Mouse (Mus musculus): ENCODE measurements around the gene Gdi1. TPM values are rescaled to one million over a fixed set of nuclear protein-coding genes. Genes with fewer than 3 reads are reported as not detected.
"Not testable (repeated sequence)": the region's sequence is repeated elsewhere in the genome, so short reads cannot be mapped to it uniquely, and the experiment has no call there.

Gene Gdi1
- polyA plus RNA-seq, 1 experiment from 2014 or later = 136 TPM

GRCm38 (mm10) chrX:74352645-74353466 is 48.1 kb downstream of the Gdi1 start:
- no peaks in the 10 kb centered on the region for H3K4me1 ChIP-seq
- H3K9me3 ChIP-seq = no peaks in the 10 kb centered on the region
- H3K27ac ChIP-seq (replicated peaks) = peak overlapping the region; percentile 56
- WGBS = 18% methylated on average over 13 of the region's 13 CpGs
- peak overlapping the region; percentile 59 for H3K4me3 ChIP-seq
- peak overlapping the region; percentile 84 for H3K9ac ChIP-seq
- ATAC-seq (ENCODE audit: extremely low read depth, insufficient number of reproducible peaks, low FRiP score, low TSS enrichment) = peak; percentile 14; the same call in 1 of the 2 replicates
- no peaks in the 10 kb centered on the region for H3K36me3 ChIP-seq
- peak overlapping the region; percentile 71 for H3K4me2 ChIP-seq
- H3K27me3 ChIP-seq (replicated peaks) = no peaks in the 10 kb centered on the region

GRCm38 (mm10) chrX:74353467-74353770 is 48.6 kb downstream of the Gdi1 start, which contains the start of gene Lage3:
Gene Lage3, minus strand, starts transcription at chrX:74353618.
- Histone ChIP-seq H3K27me3 (replicated peaks) (no peaks in the 10 kb centered on the region), H3K9ac (peak within 1 kb of the TSS; percentile 84), H3K4me2 (peak within 1 kb of the TSS; percentile 71), H3K4me3 (peak within 1 kb of the TSS; percentile 59), H3K27ac (replicated peaks) (peak within 1 kb of the TSS; percentile 56), H3K36me3 (no peaks in the 10 kb centered on the region), H3K4me1 (no peaks in the 10 kb centered on the region), H3K9me3 (no peaks in the 10 kb centered on the region)
- peak; percentile 37; the same call in 1 of the 2 replicates for ATAC-seq (ENCODE audit: extremely low read depth, insufficient number of reproducible peaks, low FRiP score, low TSS enrichment)
- 10% methylated on average over 6 of the region's 22 CpGs for WGBS

- H3K9me3 ChIP-seq; H3K4me1 ChIP-seq; H3K27ac ChIP-seq (replicated peaks); ATAC-seq (ENCODE audit: extremely low read depth, insufficient number of reproducible peaks, low FRiP score, low TSS enrichment); H3K4me3 ChIP-seq; H3K36me3 ChIP-seq; H3K27me3 ChIP-seq (replicated peaks); H3K9ac ChIP-seq; H3K4me2 ChIP-seq: not testable (repeated sequence)
- WGBS = 83% methylated on average over 3 of the region's 3 CpGs
Measured at GRCm38 (mm10) chrX:74357069-74357468, 52.3 kb downstream of the Gdi1 start.

DNA sequence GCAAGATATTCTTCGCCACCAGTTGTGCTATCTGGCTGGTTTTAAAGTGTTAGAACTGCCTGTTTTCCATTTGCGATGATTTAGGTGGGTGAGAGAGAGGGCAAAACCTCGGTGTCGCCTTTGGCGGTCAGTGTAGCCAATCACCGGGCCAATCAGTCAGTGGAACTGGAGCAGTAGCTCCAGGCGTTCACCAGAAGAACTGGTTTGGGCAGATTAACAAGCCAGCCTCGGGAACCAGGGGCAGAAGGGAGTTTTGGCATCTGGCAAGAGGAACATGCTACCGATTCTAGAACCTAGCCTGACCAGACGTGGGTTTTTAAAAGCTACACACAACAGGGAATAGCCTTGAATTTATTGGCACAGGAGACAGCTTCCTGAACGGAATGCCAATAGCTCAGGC is 54.4 kb downstream of the Gdi1 start:
- H3K9ac ChIP-seq = no peak overlapping the region
- 41% methylated on average over 11 of the region's 11 CpGs for WGBS
- H3K27ac ChIP-seq (replicated peaks) = no peak overlapping the region
- no peaks in the 10 kb centered on the region; the same call in 1 of the 2 replicates for H3K27me3 ChIP-seq (replicated peaks)
- H3K36me3 ChIP-seq = no peaks in the 10 kb centered on the region
- no peaks in the 10 kb centered on the region for H3K4me1 ChIP-seq
- no peak overlapping the region for H3K4me3 ChIP-seq
- H3K4me2 ChIP-seq = no peak overlapping the region
- no peaks in the 10 kb centered on the region for H3K9me3 ChIP-seq
- ATAC-seq (ENCODE audit: extremely low read depth, insufficient number of reproducible peaks, low FRiP score, low TSS enrichment) = no peak

Small RNA genes lying within 50 kb of the gene (microRNA-seq; reads per million reads assigned to microRNA genes)
- gene Mir7091 (not detected), gene Mir7092 (not detected)

Other genes with a start within 250 kb of the Gdi1 start
- gene Opn1mw, start 177.5 kb upstream of the Gdi1 start, polyA plus RNA-seq (2015; fragmentation: Nextera tagmentation; extraction: Ambion mirVana) = not detected in 2 replicates
- 9.9 and 10.7 TPM in 2 replicates for gene Mecp2, start 169.6 kb upstream of the Gdi1 start, polyA plus RNA-seq (2015; fragmentation: Nextera tagmentation; extraction: Ambion mirVana)
- not detected in 2 replicates for gene Tex28, start 137.2 kb upstream of the Gdi1 start, polyA plus RNA-seq (2015; fragmentation: Nextera tagmentation; extraction: Ambion mirVana)
- gene Tktl1, start 127.7 kb upstream of the Gdi1 start, polyA plus RNA-seq (2015; fragmentation: Nextera tagmentation; extraction: Ambion mirVana) = not detected in 2 replicates
- 136 and 154 TPM in 2 replicates for gene Flna, start 55.2 kb upstream of the Gdi1 start, polyA plus RNA-seq (2015; fragmentation: Nextera tagmentation; extraction: Ambion mirVana)
- gene Emd, start 50.3 kb upstream of the Gdi1 start, polyA plus RNA-seq (2015; fragmentation: Nextera tagmentation; extraction: Ambion mirVana) = 16.3 and 17.2 TPM in 2 replicates
- gene Rpl10, start 34.2 kb upstream of the Gdi1 start, polyA plus RNA-seq (2015; fragmentation: Nextera tagmentation; extraction: Ambion mirVana) = 437 and 511 TPM in 2 replicates
- gene Taz, start 23.1 kb upstream of the Gdi1 start, polyA plus RNA-seq (2015; fragmentation: Nextera tagmentation; extraction: Ambion mirVana) = 63.9 and 66.2 TPM in 2 replicates
- 9.9 and 13.4 TPM in 2 replicates for gene Dnase1l1, start 22.7 kb upstream of the Gdi1 start, polyA plus RNA-seq (2015; fragmentation: Nextera tagmentation; extraction: Ambion mirVana)
- 117 and 131 TPM in 2 replicates for gene Atp6ap1, start 7.9 kb upstream of the Gdi1 start, polyA plus RNA-seq (2015; fragmentation: Nextera tagmentation; extraction: Ambion mirVana)
- 49.5 and 55.5 TPM in 2 replicates for gene Fam50a, start 8.0 kb downstream of the Gdi1 start, polyA plus RNA-seq (2015; fragmentation: Nextera tagmentation; extraction: Ambion mirVana)
- 5.3 and 7.5 TPM in 2 replicates for gene Plxna3, start 24.1 kb downstream of the Gdi1 start, polyA plus RNA-seq (2015; fragmentation: Nextera tagmentation; extraction: Ambion mirVana)
- 90.1 and 98.3 TPM in 2 replicates for gene Lage3, start 48.6 kb downstream of the Gdi1 start, polyA plus RNA-seq (2015; fragmentation: Nextera tagmentation; extraction: Ambion mirVana)
- 59.3 TPM in 2 replicates for gene Ubl4a, start 68.2 kb downstream of the Gdi1 start, polyA plus RNA-seq (2015; fragmentation: Nextera tagmentation; extraction: Ambion mirVana)
- 16.1 and 16.3 TPM in 2 replicates for gene Slc10a3, start 68.4 kb downstream of the Gdi1 start, polyA plus RNA-seq (2015; fragmentation: Nextera tagmentation; extraction: Ambion mirVana)
- gene Fam3a, start 88.3 kb downstream of the Gdi1 start, polyA plus RNA-seq (2015; fragmentation: Nextera tagmentation; extraction: Ambion mirVana) = 25.3 and 28.5 TPM in 2 replicates
- 17.4 and 18.1 TPM in 2 replicates for gene Ikbkg, start 88.3 kb downstream of the Gdi1 start, polyA plus RNA-seq (2015; fragmentation: Nextera tagmentation; extraction: Ambion mirVana)
- gene G6pdx, start 124.2 kb downstream of the Gdi1 start, polyA plus RNA-seq (2015; fragmentation: Nextera tagmentation; extraction: Ambion mirVana) = 20.4 and 21.7 TPM in 2 replicates
- not detected in 2 replicates for gene Gm6880, start 176.4 kb downstream of the Gdi1 start, polyA plus RNA-seq (2015; fragmentation: Nextera tagmentation; extraction: Ambion mirVana)

All from heart, embryonic 13.5 days (tissue).